Mouse (Mus musculus) left cerebral cortex, adult 2 months (tissue): ENCODE measurements at regions not wholly inside any gene's neighbourhood (a gene's known extent, or its start where the extent isn't known, plus 50 kb on each side); places are given as distances from the start of the nearest gene placed in this dataset.
"Not testable (repeated sequence)": the region's sequence is repeated elsewhere in the genome, so short reads cannot be mapped to it uniquely, and the experiment has no call there.

ENCODE experiments used
- DNase-seq, 2 experiments: peaks; one replicate each; pipeline ENCODE4 v3.0.0; 2021 to 2022; ENCODE audit warnings: low spot score in 2 of 2, mixed read lengths in 1 of 2; ENCODE audit errors: extremely low spot score in 1 of 2
- H3K27ac ChIP-seq: fragments of 200-600 bp; 2 replicates; pipeline ENCODE4 v1.8.1; 2022
- H3K4me3 ChIP-seq: fragments of 200-600 bp; 2 replicates; pipeline ENCODE4 v1.8.1; 2022
- CTCF ChIP-seq: fragments of 200-600 bp; IDR thresholded peaks from 2 replicates; pipeline ENCODE4 v1.8.1; 2022; ENCODE audit warnings: antibody characterized with exemption, mild to moderate bottlenecking, moderate library complexity
- intact Hi-C: fragments of 180-260 bp; cut with DNase I; formaldehyde crosslinking; loops from one replicate; pipeline ENCODE4 v1.15.1; 2025

GRCm38 (mm10) chr16:77788041-77788780 lies 186.3 kb upstream of the Gm11146 start:
- peak; percentile 17 for TF ChIP-seq CTCF
- intact Hi-C loops = no loop called here
- peak overlapping the region; percentile 47; the same call in 1 of the 2 replicates for H3K27ac ChIP-seq
- DNase-seq = peak; percentile 20 to 41
- peak overlapping the region; percentile 42 for H3K4me3 ChIP-seq

- Histone ChIP-seq H3K4me3 (no peak overlapping the region), H3K27ac (no peak overlapping the region)
- no peak for DNase-seq
- intact Hi-C loops = no loop called here
- no peak for TF ChIP-seq CTCF
Measured at GRCm38 (mm10) chr16:77787025-77787424, 185.1 kb upstream of the Gm11146 start.

GRCm38 (mm10) chr16:77779019-77779418 lies 177.1 kb upstream of the Gm11146 start:
- intact Hi-C loops = no loop called here
- no peak for TF ChIP-seq CTCF
- H3K27ac ChIP-seq = no peak overlapping the region
- DNase-seq = no peak
- no peak overlapping the region for H3K4me3 ChIP-seq

- no peak overlapping the region for H3K27ac ChIP-seq
- TF ChIP-seq CTCF = no peak
- no peak overlapping the region for H3K4me3 ChIP-seq
- DNase-seq = no peak
- intact Hi-C loops = no loop called here
Measured at GRCm38 (mm10) chr16:77772075-77772474, 170.2 kb upstream of the Gm11146 start.

- intact Hi-C loops = no loop called here
- Histone ChIP-seq H3K4me3 (no peak overlapping the region), H3K27ac (no peak overlapping the region)
- no peak for DNase-seq
- no peak for TF ChIP-seq CTCF
Measured at GRCm38 (mm10) chr16:77760926-77761347, 159.0 kb upstream of the Gm11146 start.

- intact Hi-C loops = no loop called here
- Histone ChIP-seq H3K27ac (0 out of 2 replicates have a peak overlapping the region, but pooled peaks have one; percentile 9), H3K4me3 (no peak overlapping the region)
- DNase-seq = no peak
- TF ChIP-seq CTCF = no peak
Measured at GRCm38 (mm10) chr16:77760479-77760878, 158.6 kb upstream of the Gm11146 start.

GRCm38 (mm10) chr16:77759997-77760396 lies 158.1 kb upstream of the Gm11146 start:
- TF ChIP-seq CTCF = no peak
- Histone ChIP-seq H3K4me3 (peak overlapping the region; percentile 34), H3K27ac (peak overlapping the region; percentile 59)
- peak; percentile 15 to 36 for DNase-seq
- intact Hi-C loops = no loop called here

GRCm38 (mm10) chr16:77754882-77755281 lies 153.0 kb upstream of the Gm11146 start:
- Histone ChIP-seq H3K27ac (no peak overlapping the region), H3K4me3 (no peak overlapping the region)
- intact Hi-C loops = no loop called here
- DNase-seq = no peak
- no peak for TF ChIP-seq CTCF

GRCm38 (mm10) chr16:77749474-77749873 lies 147.6 kb upstream of the Gm11146 start:
- no peak overlapping the region for H3K4me3 ChIP-seq
- no peak overlapping the region for H3K27ac ChIP-seq
- intact Hi-C loops = no loop called here
- DNase-seq = no peak
- TF ChIP-seq CTCF = no peak

- no peak overlapping the region for H3K4me3 ChIP-seq
- no peak for TF ChIP-seq CTCF
- peak in 1 of 2 experiments; percentile 15 for DNase-seq
- no peak overlapping the region for H3K27ac ChIP-seq
- intact Hi-C loops = no loop called here
Measured at GRCm38 (mm10) chr16:77743838-77744237, 141.9 kb upstream of the Gm11146 start.

GRCm38 (mm10) chr16:77738821-77739220 lies 136.9 kb upstream of the Gm11146 start:
- Histone ChIP-seq H3K4me3 (no peak overlapping the region), H3K27ac (no peak overlapping the region)
- no peak for TF ChIP-seq CTCF
- intact Hi-C loops = no loop called here
- no peak for DNase-seq

GRCm38 (mm10) chr16:77719377-77719776 lies 117.5 kb upstream of the Gm11146 start:
- DNase-seq = no peak
- TF ChIP-seq CTCF = no peak
- no peak overlapping the region for H3K4me3 ChIP-seq
- intact Hi-C loops = no loop called here
- no peak overlapping the region for H3K27ac ChIP-seq

GRCm38 (mm10) chr16:77717766-77718165 lies 115.9 kb upstream of the Gm11146 start:
- H3K27ac ChIP-seq, intact Hi-C loops, H3K4me3 ChIP-seq, DNase-seq: not testable (repeated sequence)
